Mouse (Mus musculus) CH12.LX (cell line): ENCODE results near the gene V1ra8. TPM values are rescaled to one million over a fixed set of nuclear protein-coding genes. Genes with fewer than 3 reads are reported as not detected.
"Not testable (repeated sequence)": the region's sequence is repeated elsewhere in the genome, so short reads cannot be mapped to it uniquely, and the experiment has no call there.

Experiments used
- DNase-seq: peaks from one replicate; pipeline ENCODE4 v3.0.0-alpha.2; 2013; ENCODE audit errors: extremely low read depth
- H3K27ac ChIP-seq: 2 replicates; pipeline ENCODE4 v1.5.1; 2012; ENCODE audit warnings: low read depth, mild to moderate bottlenecking, control low read depth, moderate library complexity; ENCODE audit not compliant: insufficient read depth
- H3K27me3 ChIP-seq: replicated peaks from 2 replicates; pipeline ENCODE3; 2012; ENCODE audit warnings: inconsistent platforms
- H3K36me3 ChIP-seq, 2 experiments: replicated peaks in 1 of 2; 2 replicates each; pipeline versions ENCODE3 to v1.6.1; 2012; ENCODE audit warnings: inconsistent platforms in 1 of 2, low read length in 1 of 2, mild to moderate bottlenecking in 1 of 2, mixed read lengths in 1 of 2, moderate library complexity in 1 of 2; ENCODE audit not compliant: control insufficient read depth in 1 of 2, insufficient read depth in 1 of 2
- H3K4me1 ChIP-seq, 2 experiments: 2 replicates each; pipeline ENCODE4 v1.6.1; 2012; ENCODE audit warnings: inconsistent platforms in 1 of 2, moderate library complexity in 1 of 2; ENCODE audit not compliant: insufficient read depth in 2 of 2, control insufficient read depth in 1 of 2
- H3K4me2 ChIP-seq: 2 replicates; pipeline ENCODE4 v1.6.1; 2012; ENCODE audit warnings: low read depth, mild to moderate bottlenecking, control low read depth; ENCODE audit not compliant: poor library complexity, insufficient read depth, severe bottlenecking
- H3K4me3 ChIP-seq, 3 experiments: fragments of 150-350 bp in 1 of 3; sonication (generic) in 1 of 3; replicated peaks in 1 of 3; 2 replicates each; pipeline versions ENCODE3 to v1.5.1; 2011 to 2012; ENCODE audit warnings: low read depth in 2 of 3, low read length in 2 of 3, mild to moderate bottlenecking in 2 of 3, moderate library complexity in 2 of 3, control low read depth in 1 of 3, improper control_type of control experiment in 1 of 3, inconsistent platforms in 1 of 3, mixed read lengths in 1 of 3; ENCODE audit not compliant: poor library complexity in 1 of 3
- H3K79me2 ChIP-seq: replicated peaks from 2 replicates; pipeline ENCODE4 v1.6.1; 2012; ENCODE audit warnings: mild to moderate bottlenecking, moderate library complexity; ENCODE audit not compliant: control insufficient read depth, poor library complexity, insufficient read depth, severe bottlenecking; ENCODE audit errors: extremely low read depth
- H3K9ac ChIP-seq: 2 replicates; pipeline ENCODE4 v1.6.1; 2012; ENCODE audit warnings: low read depth, mild to moderate bottlenecking, control low read depth, moderate library complexity; ENCODE audit not compliant: insufficient read depth
- H3K9me3 ChIP-seq: replicated peaks from 2 replicates; pipeline ENCODE3; 2012; ENCODE audit warnings: low read length, inconsistent platforms, mixed read lengths
- CHD2 ChIP-seq: IDR thresholded peaks from 2 replicates; pipeline ENCODE4 v1.6.1; 2011; ENCODE audit warnings: low read length, improper control_type of control experiment
- CTCF ChIP-seq, 2 experiments: IDR thresholded peaks in 1 of 2; conservative IDR thresholded peaks in 1 of 2; 2 replicates each; pipeline ENCODE4 v1.5.1; 2011 to 2012; ENCODE audit warnings: low read depth in 2 of 2, low read length in 2 of 2, improper control_type of control experiment in 1 of 2, inconsistent platforms in 1 of 2, mild to moderate bottlenecking in 1 of 2, moderate library complexity in 1 of 2
- ETS1 ChIP-seq: conservative IDR thresholded peaks from 2 replicates; pipeline ENCODE4 v1.6.1; 2012; ENCODE audit warnings: low read depth, mild to moderate bottlenecking, inconsistent platforms, low read length, improper control_type of control experiment, moderate library complexity
- JUN ChIP-seq: IDR thresholded peaks from 2 replicates; pipeline ENCODE4 v1.6.1; 2011; ENCODE audit warnings: low read depth, mild to moderate bottlenecking, low read length, improper control_type of control experiment, moderate library complexity; ENCODE audit not compliant: insufficient read depth
- JUND ChIP-seq: conservative IDR thresholded peaks from 2 replicates; pipeline ENCODE4 v1.6.1; 2011; ENCODE audit warnings: low read depth, low read length, improper control_type of control experiment
- KAT2A ChIP-seq: IDR thresholded peaks from 2 replicates; pipeline ENCODE4 v1.6.1; 2012; ENCODE audit warnings: low read length, improper control_type of control experiment, inconsistent platforms; ENCODE audit not compliant: insufficient replicate concordance
- MAX ChIP-seq: IDR thresholded peaks from 2 replicates; pipeline ENCODE4 v1.6.1; 2011; ENCODE audit warnings: low read length, improper control_type of control experiment
- MYC ChIP-seq: IDR thresholded peaks from 2 replicates; pipeline ENCODE4 v1.6.1; 2011; ENCODE audit warnings: low read depth, mild to moderate bottlenecking, improper control_type of control experiment, low read length
- NELFE ChIP-seq: IDR thresholded peaks from 2 replicates; pipeline ENCODE4 v1.6.1; 2011; ENCODE audit warnings: low read depth, low read length, improper control_type of control experiment
- PAX5 ChIP-seq: IDR thresholded peaks from 2 replicates; pipeline ENCODE4 v1.6.1; 2012; ENCODE audit warnings: low read length, inconsistent platforms, mixed read lengths
- RAD21 ChIP-seq: IDR thresholded peaks from 2 replicates; pipeline ENCODE4 v1.6.1; 2011; ENCODE audit warnings: low read depth, mild to moderate bottlenecking, low read length, improper control_type of control experiment, moderate library complexity
- RCOR1 ChIP-seq: conservative IDR thresholded peaks from 2 replicates; pipeline ENCODE4 v1.6.1; 2012; ENCODE audit warnings: low read depth, mild to moderate bottlenecking, inconsistent platforms, low read length, improper control_type of control experiment
- SIN3A ChIP-seq: IDR thresholded peaks from 2 replicates; pipeline ENCODE4 v1.6.1; 2012; ENCODE audit warnings: low read length, improper control_type of control experiment, inconsistent platforms
- SMC3 ChIP-seq: IDR thresholded peaks from 2 replicates; pipeline ENCODE4 v1.6.1; 2011; ENCODE audit warnings: low read depth, low read length, improper control_type of control experiment
- TBP ChIP-seq: conservative IDR thresholded peaks from 2 replicates; pipeline ENCODE4 v1.6.1; 2011; ENCODE audit warnings: low read depth, low read length, improper control_type of control experiment
- TCF12 ChIP-seq: IDR thresholded peaks from 2 replicates; pipeline ENCODE4 v1.6.1; 2014; ENCODE audit warnings: low read depth, mild to moderate bottlenecking, inconsistent platforms, low read length, improper control_type of control experiment
- UBTF ChIP-seq: IDR thresholded peaks from 2 replicates; pipeline ENCODE4 v1.6.1; 2012; ENCODE audit warnings: low read depth, mild to moderate bottlenecking, inconsistent platforms, low read length, improper control_type of control experiment, moderate library complexity
- ZKSCAN1 ChIP-seq: IDR thresholded peaks from 2 replicates; pipeline ENCODE4 v1.6.1; 2012; ENCODE audit warnings: low read depth, inconsistent platforms, low read length, improper control_type of control experiment, borderline replicate concordance
- ZMIZ1 ChIP-seq: IDR thresholded peaks from 2 replicates; pipeline ENCODE4 v1.6.1; 2012; ENCODE audit warnings: low read depth, mild to moderate bottlenecking, inconsistent platforms, low read length, improper control_type of control experiment
- dilution Hi-C: fragments of 300-500 bp; cut with MboI; formaldehyde crosslinking; loops from 2 replicates; pipeline ENCODE4 v1.14.3; 2020; ENCODE audit warnings: low sequenced_read_pairs; ENCODE audit not compliant: extremely low pct_unique_long_range_greater_than_20kb, extremely low pct_ligation_motif_present
- in situ Hi-C: fragments of 300-500 bp; cut with MboI; formaldehyde crosslinking; loops from 3 replicates; pipeline ENCODE4 v1.14.3; 2019; ENCODE audit warnings: low sequenced_read_pairs, low pct_ligation_motif_present, low pct_unique_long_range_greater_than_20kb, mixed read lengths
- polyA plus RNA-seq: library from polyadenylated mRNA; unstranded; fragments of >175 nt; gene quantifications from 2 replicates; pipeline ENCODE4 v1.2.1, GENCODE M21; 2012; ENCODE audit warnings: low read depth; ENCODE audit not compliant: insufficient read length
- total RNA-seq, 2 experiments: library from RNA; depleted of rRNA; stranded (reverse); fragments of 300-350 nt in 1 of 2; fragments of >200 nt in 1 of 2; gene quantifications; 2 replicates each; pipeline ENCODE4 v1.2.3; 2012 to 2014

The V1ra8 gene
- total RNA-seq (2012; rRNA removed): not detected in 2 replicates
- total RNA-seq (2014; rRNA removed): not detected in 2 replicates
- not detected in 2 replicates for polyA plus RNA-seq

DNA sequence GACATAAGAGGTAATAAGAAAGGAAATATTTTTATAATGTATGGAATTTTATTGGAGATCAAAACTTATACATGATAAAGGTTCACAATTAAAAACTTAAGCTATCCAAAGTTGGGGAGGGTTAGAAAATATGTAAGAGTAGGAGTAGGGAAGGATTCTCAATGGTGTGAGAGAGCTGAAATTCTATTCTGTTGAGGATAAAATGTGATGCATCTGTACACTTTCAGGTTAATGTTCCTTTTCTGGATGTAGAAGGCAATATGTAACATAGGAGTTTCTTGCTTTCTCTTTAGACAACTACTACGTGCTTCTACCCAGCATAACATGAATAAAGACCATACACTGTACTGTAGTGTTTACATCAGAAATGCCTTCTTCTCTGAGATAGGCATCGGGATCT, at the start of gene V1ra8:
Gene V1ra8 (plus strand): TSS at position 301 of the 400 bp plus-strand sequence.
- H3K27ac ChIP-seq, H3K4me2 ChIP-seq, DNase-seq, H3K9me3 ChIP-seq, H3K79me2 ChIP-seq, dilution Hi-C loops, H3K4me3 ChIP-seq, H3K36me3 ChIP-seq, H3K4me1 ChIP-seq, in situ Hi-C loops, H3K9ac ChIP-seq: not testable (repeated sequence)
- peaks cover 31% of the 10 kb centered on the region for H3K27me3 ChIP-seq

DNA sequence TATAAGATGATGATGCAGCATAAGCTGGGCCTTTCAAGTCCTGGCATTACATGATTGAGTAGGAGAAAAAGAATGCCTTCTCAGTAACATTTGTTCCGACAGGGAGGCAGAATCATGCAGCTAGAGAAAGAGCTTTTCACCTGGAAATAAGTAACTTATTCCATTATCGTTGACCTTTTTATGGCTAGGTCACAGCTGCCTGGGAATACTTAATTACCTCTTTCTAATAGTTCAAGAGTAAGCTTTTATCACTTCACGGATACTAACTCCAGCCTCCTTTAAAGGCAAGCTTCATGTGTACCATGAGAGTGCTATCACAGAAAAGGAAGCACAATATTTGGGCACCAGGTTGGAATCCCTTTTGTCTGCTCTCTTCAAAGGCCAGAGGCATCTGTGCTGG, 42.5 kb upstream of the V1ra8 start:
- Histone ChIP-seq H3K27me3 (peaks cover 40% of the 10 kb centered on the region), H3K9ac (no peak overlapping the region), H3K79me2 (no peaks in the 10 kb centered on the region), H3K4me1 (no peaks in the 10 kb centered on the region), H3K9me3 (no peaks in the 10 kb centered on the region), H3K36me3 (no peaks in the 10 kb centered on the region), H3K27ac (no peak overlapping the region), H3K4me2 (no peak overlapping the region), H3K4me3 (no peak overlapping the region)
- in situ Hi-C loops (no loop called here), dilution Hi-C loops (no loop called here)
- no peak for DNase-seq
- no peak for TF ChIP-seq ZKSCAN1
- TF ChIP-seq ETS1: no peak
- TF ChIP-seq MAX: no peak
- TF ChIP-seq TCF12: no peak
- no peak for TF ChIP-seq SIN3A
- no peak for TF ChIP-seq CHD2
- TF ChIP-seq MYC: no peak
- no peak for TF ChIP-seq NELFE
- no peak for TF ChIP-seq CTCF (conservative IDR thresholded peaks at IDR 0.05 in 1 of 2, IDR thresholded peaks at IDR 0.05 in 1 of 2; ENCODE audit: low read depth in 2 of 2, low read length in 2 of 2)
- no peak for TF ChIP-seq RCOR1
- no peak for TF ChIP-seq UBTF
- no peak for TF ChIP-seq PAX5
- TF ChIP-seq RAD21: no peak
- TF ChIP-seq ZMIZ1: no peak
- TF ChIP-seq TBP: no peak
- no peak for TF ChIP-seq SMC3
- TF ChIP-seq JUND: no peak
- TF ChIP-seq KAT2A: no peak
- TF ChIP-seq JUN: no peak
